Mouse (Mus musculus) myocyte (in vitro differentiated cells): ENCODE results near the gene Ngrn.

Source experiments
- CEBPB ChIP-seq: IDR thresholded peaks from 2 replicates; pipeline ENCODE4 v1.6.1; 2011; ENCODE audit warnings: mild to moderate bottlenecking, moderate library complexity; ENCODE audit not compliant: poor library complexity, insufficient read depth, severe bottlenecking
- E2F4 ChIP-seq: IDR thresholded peaks from one replicate; pipeline ENCODE4 v1.6.1; 2011; ENCODE audit warnings: mild to moderate bottlenecking, control low read depth, moderate library complexity; ENCODE audit not compliant: insufficient read depth
- MAX ChIP-seq: IDR thresholded peaks from one replicate; pipeline ENCODE4 v1.6.1; 2011; ENCODE audit warnings: low read depth, mild to moderate bottlenecking, control low read depth
- MYOD1 ChIP-seq, 3 experiments: IDR thresholded peaks; one replicate each; pipeline ENCODE4 v1.6.1; 2011; ENCODE audit warnings: control low read depth in 2 of 3, low read depth in 2 of 3, mild to moderate bottlenecking in 2 of 3, moderate library complexity in 1 of 3; ENCODE audit not compliant: insufficient read length in 2 of 3, control insufficient read depth in 1 of 3
- MYOG ChIP-seq, 3 experiments: IDR thresholded peaks; one replicate each; pipeline ENCODE4 v1.6.1; 2011; ENCODE audit warnings: control low read depth in 2 of 3, low read depth in 2 of 3, mild to moderate bottlenecking in 2 of 3; ENCODE audit not compliant: insufficient read length in 2 of 3, control insufficient read depth in 1 of 3, insufficient read depth in 1 of 3
- POLR2A ChIP-seq: IDR thresholded peaks from one replicate; pipeline ENCODE4 v1.6.1; 2011; ENCODE audit warnings: low read depth, mild to moderate bottlenecking, control low read depth, moderate library complexity; ENCODE audit not compliant: insufficient read length
- POLR2AphosphoS2 ChIP-seq: IDR thresholded peaks from one replicate; pipeline ENCODE4 v1.6.1; 2011; ENCODE audit warnings: low read depth, control low read depth; ENCODE audit not compliant: insufficient read length
- SRF ChIP-seq: IDR thresholded peaks from one replicate; pipeline ENCODE4 v1.6.1; 2011; ENCODE audit warnings: low read depth; ENCODE audit not compliant: control insufficient read depth, insufficient read length
- TCF12 ChIP-seq: IDR thresholded peaks from one replicate; pipeline ENCODE4 v1.6.1; 2011; ENCODE audit warnings: mild to moderate bottlenecking, control low read depth; ENCODE audit not compliant: poor library complexity, insufficient read depth, severe bottlenecking
- TCF3 ChIP-seq: IDR thresholded peaks from one replicate; pipeline ENCODE4 v1.6.1; 2011; ENCODE audit warnings: low read depth, control low read depth; ENCODE audit not compliant: insufficient read length
- USF1 ChIP-seq: IDR thresholded peaks from one replicate; pipeline ENCODE4 v1.6.1; 2011; ENCODE audit warnings: low read depth, mild to moderate bottlenecking, control low read depth, moderate library complexity

DNA sequence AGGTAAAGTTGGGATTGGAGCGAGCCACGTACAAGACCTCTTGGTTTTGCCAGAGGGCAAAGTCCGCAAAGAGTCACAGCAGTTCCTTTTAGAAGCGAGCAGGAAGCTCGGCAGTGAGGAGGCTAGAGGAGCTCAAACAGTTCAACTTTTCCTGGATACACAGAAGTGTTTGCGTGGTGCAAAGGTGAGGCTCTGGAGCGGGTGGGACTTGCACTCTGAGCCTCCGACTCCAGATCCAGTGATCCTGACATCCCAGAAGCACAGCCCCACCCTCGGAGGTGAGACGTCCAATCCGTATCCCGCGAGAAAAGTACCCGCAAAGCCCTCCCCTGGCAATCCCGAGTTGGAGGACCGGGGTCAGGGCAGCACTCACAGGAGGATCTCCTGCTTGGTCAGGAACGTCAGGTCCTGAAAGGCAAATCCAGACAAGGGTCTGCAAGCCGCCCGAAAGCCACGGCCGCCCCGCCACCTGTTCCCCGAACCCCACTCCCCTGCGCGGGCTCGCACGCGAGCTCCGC lies 29.0 kb upstream of the Ngrn start:
- TF ChIP-seq MYOD1 (IDR thresholded peaks at IDR 0.05; ENCODE audit: control insufficient read depth in 1 of 3, insufficient read length in 2 of 3, low read depth in 2 of 3) = no peak
- TF ChIP-seq POLR2A = no peak
- TF ChIP-seq E2F4 = no peak
- TF ChIP-seq MAX = no peak
- no peak for TF ChIP-seq USF1
- TF ChIP-seq TCF12 = no peak
- no peak for TF ChIP-seq TCF3
- TF ChIP-seq SRF = no peak
- TF ChIP-seq MYOG (IDR thresholded peaks at IDR 0.05; ENCODE audit: control insufficient read depth in 1 of 3, insufficient read depth in 1 of 3, insufficient read length in 2 of 3, low read depth in 2 of 3) = no peak
- no peak for TF ChIP-seq CEBPB
- TF ChIP-seq POLR2AphosphoS2 = no peak
